Mouse (Mus musculus) heart, adult 2 months (tissue): Measurements from ENCODE around the gene Zfp568.
A peak's percentile ranks its signal among the peaks of the same experiment; 100 is the strongest.

Experiments
- CTCF ChIP-seq: fragments of 200-600 bp; IDR thresholded peaks from 2 replicates; pipeline ENCODE4 v1.8.1; 2022; ENCODE audit warnings: antibody characterized with exemption, mild to moderate bottlenecking, moderate library complexity
- EP300 ChIP-seq: fragments of 200-500 bp; IDR thresholded peaks from 2 replicates; pipeline ENCODE4 v1.6.1; 2011; ENCODE audit warnings: low read depth, low read length, control low read depth; ENCODE audit not compliant: insufficient read depth
- POLR2A ChIP-seq: fragments of 200-500 bp; IDR thresholded peaks from 2 replicates; pipeline ENCODE4 v1.6.1; 2011; ENCODE audit warnings: mild to moderate bottlenecking, low read depth, low read length, control low read depth; ENCODE audit not compliant: insufficient read depth

DNA sequence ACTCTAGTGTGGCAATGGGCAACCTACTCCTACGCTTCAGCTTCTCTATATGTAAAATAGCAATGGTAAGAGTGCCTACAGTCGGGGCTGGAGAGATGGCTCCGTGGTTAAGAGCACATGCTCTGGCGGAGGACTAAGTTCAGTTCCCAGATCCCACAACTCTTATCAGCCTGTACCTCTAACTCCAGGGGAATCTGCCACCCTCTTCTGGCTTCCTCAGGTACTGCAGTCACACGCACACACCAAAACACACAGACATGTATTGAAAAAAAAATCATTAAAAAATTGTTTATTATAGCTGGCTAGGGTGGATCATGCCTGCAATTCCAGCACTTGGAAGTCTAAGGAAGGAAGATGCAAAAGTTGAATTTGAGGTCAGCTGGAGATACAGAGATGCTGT lies 78.7 kb downstream of the Zfp568 start:
- TF ChIP-seq POLR2A, result no peak
- no peak for TF ChIP-seq EP300
- TF ChIP-seq CTCF, result peak; percentile 53
